Mouse (Mus musculus) embryonic facial prominence, embryonic 13.5 days (tissue): Measurements from ENCODE around the gene Rps6kb1. TPM values are rescaled to one million over a fixed set of nuclear protein-coding genes. Genes with fewer than 3 reads are reported as not detected.
"Not testable (repeated sequence)": the region's sequence is repeated elsewhere in the genome, so short reads cannot be mapped to it uniquely, and the experiment has no call there.

Source experiments
- ATAC-seq: fragments of 200-750 bp; cut with Nextera tagmentation; 2 replicates; pipeline ENCODE4 v1.8.0; 2017; ENCODE audit warnings: low read depth; ENCODE audit not compliant: insufficient number of reproducible peaks, insufficient read depth, low FRiP score, low TSS enrichment
- H3K27ac ChIP-seq: fragments of 300-500 bp; sonication (generic); 2 replicates; pipeline ENCODE4 v1.5.1; 2015; ENCODE audit warnings: moderate library complexity, mild to moderate bottlenecking, inconsistent platforms
- H3K27me3 ChIP-seq: fragments of 300-500 bp; sonication (generic); 2 replicates; pipeline ENCODE4 v1.6.1; 2015; ENCODE audit warnings: mild to moderate bottlenecking, inconsistent platforms
- H3K36me3 ChIP-seq: fragments of 300-500 bp; sonication (generic); 2 replicates; pipeline ENCODE4 v1.6.1; 2015; ENCODE audit warnings: mild to moderate bottlenecking, inconsistent platforms
- H3K4me1 ChIP-seq: fragments of 300-500 bp; sonication (generic); 2 replicates; pipeline ENCODE4 v1.6.1; 2015; ENCODE audit warnings: inconsistent platforms
- H3K4me2 ChIP-seq: fragments of 300-500 bp; sonication (generic); 2 replicates; pipeline ENCODE4 v1.6.1; 2015; ENCODE audit warnings: moderate library complexity, mild to moderate bottlenecking, inconsistent platforms
- H3K4me3 ChIP-seq: fragments of 300-500 bp; sonication (generic); 2 replicates; pipeline ENCODE4 v1.5.1; 2015; ENCODE audit warnings: mild to moderate bottlenecking, inconsistent platforms
- H3K9ac ChIP-seq: fragments of 300-500 bp; sonication (generic); 2 replicates; pipeline ENCODE4 v1.6.1; 2015; ENCODE audit warnings: mild to moderate bottlenecking, inconsistent platforms
- H3K9me3 ChIP-seq: fragments of 300-500 bp; sonication (generic); 2 replicates; pipeline ENCODE4 v1.6.1; 2016; ENCODE audit warnings: inconsistent platforms
- WGBS: fragments of 180-500 bp; shearing (Covaris S2); methylation state at CpG from one replicate; pipeline ENCODE4 v1.1.7; 2015; ENCODE audit warnings: mixed read lengths; 5-methylcytosine and 5-hydroxymethylcytosine counted together
- polyA plus RNA-seq: library from polyadenylated mRNA; unstranded; fragments of >200 nt; fragmentation: Nextera tagmentation; extraction: Ambion mirVana; gene quantifications from 2 replicates; pipeline ENCODE4 v1.2.1, GENCODE M21; 2015

Rps6kb1 gene
- polyA plus RNA-seq, 1 experiment from 2014 or later, result 78.9 TPM

DNA sequence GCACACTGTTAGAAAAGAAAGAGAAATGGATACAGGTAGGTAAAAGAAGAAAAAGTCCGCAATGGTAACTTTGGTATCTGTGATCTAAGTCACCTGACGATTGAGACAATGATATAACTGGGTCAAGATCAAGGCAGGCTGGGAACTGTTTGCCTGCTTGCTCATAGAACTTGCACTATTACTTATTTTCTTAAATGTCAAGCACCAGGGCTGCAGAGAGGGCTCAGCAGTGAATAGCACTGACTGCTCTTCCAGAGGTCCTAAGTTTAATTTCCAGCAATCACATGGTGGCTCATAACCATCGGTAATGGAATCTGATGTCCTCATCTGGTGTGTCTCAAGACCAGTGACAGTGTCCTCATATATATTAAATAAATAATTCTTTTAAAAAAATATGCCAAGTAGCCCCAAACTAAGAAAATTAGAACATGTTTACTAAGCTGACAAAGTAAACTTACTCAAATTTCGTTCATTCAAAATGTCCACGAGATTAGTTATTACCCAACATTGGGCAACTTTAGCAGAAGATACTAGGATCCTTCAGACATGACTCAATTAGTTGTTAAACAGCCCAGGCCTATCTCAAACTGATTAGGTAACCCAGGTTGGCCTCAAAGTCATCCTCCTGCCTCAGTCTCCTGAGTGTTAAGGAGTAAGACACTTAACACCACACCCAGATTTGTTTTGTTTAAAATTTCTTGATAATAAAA, 10.2 kb downstream of the Rps6kb1 start:
- Histone ChIP-seq H3K27me3 (no peaks in the 10 kb centered on the region), H3K36me3 (peaks cover 35% of the 10 kb centered on the region), H3K4me3 (no peak overlapping the region), H3K27ac (no peak overlapping the region), H3K4me1 (no peaks in the 10 kb centered on the region), H3K4me2 (no peak overlapping the region), H3K9me3 (no peaks in the 10 kb centered on the region), H3K9ac (no peak overlapping the region)
- no peak for ATAC-seq
- 92% methylated on average over 5 of the region's 5 CpGs for WGBS

DNA sequence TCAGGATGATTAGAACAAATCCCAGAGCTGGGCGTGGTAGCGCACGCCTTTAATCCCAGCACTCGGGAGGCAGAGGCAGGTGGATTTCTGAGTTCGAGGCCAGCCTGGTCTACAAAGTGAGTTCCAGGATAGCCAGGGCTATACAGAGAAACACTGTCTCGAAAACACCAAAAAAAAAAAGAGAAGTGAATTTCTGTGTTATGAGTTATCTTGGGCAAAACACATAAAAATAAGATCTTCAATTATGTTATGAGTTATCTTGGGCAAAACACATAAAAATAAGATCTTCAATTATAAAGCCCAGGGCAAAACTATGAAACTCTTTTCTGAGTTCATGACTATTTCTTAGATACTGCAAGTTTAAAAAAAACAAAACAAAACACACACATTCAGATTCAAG, 11.3 kb downstream of the Rps6kb1 start:
- WGBS, result 92% methylated on average over 6 of the region's 6 CpGs
- not testable (repeated sequence) for H3K4me1 ChIP-seq, ATAC-seq, H3K4me2 ChIP-seq, H3K27me3 ChIP-seq, H3K9ac ChIP-seq, H3K9me3 ChIP-seq, H3K4me3 ChIP-seq, H3K27ac ChIP-seq
- peaks cover 44% of the 10 kb centered on the region for H3K36me3 ChIP-seq

DNA sequence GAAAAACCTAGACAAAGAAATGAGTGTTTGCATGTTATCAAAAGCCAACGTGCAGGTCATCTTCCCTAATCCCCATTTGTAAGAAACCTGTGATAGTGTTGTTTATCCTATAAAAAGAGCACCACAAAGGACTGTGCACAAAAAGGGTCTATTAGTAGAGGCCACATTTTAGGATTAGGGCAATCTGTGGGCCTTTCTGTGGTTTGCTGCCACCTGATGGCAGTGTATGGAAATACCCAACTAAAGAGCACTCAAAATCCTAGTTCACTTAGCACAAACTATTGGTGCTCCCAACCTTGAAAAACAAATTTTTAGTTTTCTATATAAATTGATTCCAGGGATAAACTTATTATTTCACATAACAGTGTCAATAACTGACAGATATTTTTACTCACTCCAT, 11.8 kb downstream of the Rps6kb1 start:
- no peaks in the 10 kb centered on the region for H3K4me1 ChIP-seq
- H3K9ac ChIP-seq, result no peak overlapping the region
- WGBS, result 71% methylated on average over 1 of the region's 1 CpGs
- H3K36me3 ChIP-seq, result peaks cover 48% of the 10 kb centered on the region
- H3K27ac ChIP-seq, result no peak overlapping the region
- H3K9me3 ChIP-seq, result no peaks in the 10 kb centered on the region
- no peak overlapping the region for H3K4me3 ChIP-seq
- H3K27me3 ChIP-seq, result no peaks in the 10 kb centered on the region
- no peak overlapping the region for H3K4me2 ChIP-seq
- ATAC-seq, result no peak

DNA sequence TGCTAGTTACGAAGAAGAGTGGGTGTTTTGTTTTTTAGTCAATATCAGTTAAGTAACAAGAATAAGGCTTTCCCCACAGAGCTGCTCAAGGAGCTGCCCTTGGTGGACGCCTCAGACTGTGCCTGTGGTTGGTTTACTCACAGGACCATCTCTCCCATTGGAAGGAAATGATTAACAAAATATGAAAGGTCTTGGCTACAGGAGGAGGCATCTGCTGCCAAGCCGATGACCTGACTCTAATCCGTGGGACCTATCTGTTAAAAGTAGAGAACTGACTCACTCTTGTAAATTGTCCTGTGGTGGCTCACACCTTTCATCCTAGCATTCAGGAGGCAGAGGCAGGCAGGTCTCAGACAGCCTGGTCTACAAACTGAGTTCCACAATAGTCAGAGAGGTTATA, 17.1 kb downstream of the Rps6kb1 start:
- no peak overlapping the region for H3K9ac ChIP-seq
- no peak overlapping the region for H3K4me3 ChIP-seq
- no peaks in the 10 kb centered on the region for H3K4me1 ChIP-seq
- H3K9me3 ChIP-seq, result no peaks in the 10 kb centered on the region
- no peak for ATAC-seq
- no peak overlapping the region for H3K4me2 ChIP-seq
- 90% methylated on average over 4 of the region's 4 CpGs for WGBS
- peaks cover 71% of the 10 kb centered on the region for H3K36me3 ChIP-seq
- H3K27me3 ChIP-seq, result no peaks in the 10 kb centered on the region
- no peak overlapping the region for H3K27ac ChIP-seq

DNA sequence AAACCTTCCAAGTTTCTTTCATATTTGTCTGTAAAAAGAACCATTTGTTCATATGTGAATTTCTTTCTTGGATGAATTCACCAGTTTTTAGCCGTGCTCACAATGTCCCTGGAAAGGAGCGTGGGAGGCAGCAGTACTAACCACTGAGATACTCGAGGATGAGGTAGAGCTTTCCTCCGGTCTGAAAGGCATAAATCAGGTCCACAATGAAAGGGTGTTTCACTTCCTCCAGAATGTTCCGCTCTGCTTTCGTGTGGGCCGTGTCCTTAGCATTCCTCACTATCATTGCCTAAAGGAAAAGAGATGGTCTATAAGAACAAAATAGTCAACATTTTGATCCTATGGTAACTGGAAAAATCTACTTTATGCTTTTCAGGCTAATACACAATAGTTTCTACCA, 24.9 kb downstream of the Rps6kb1 start:
- Histone ChIP-seq H3K27me3 (no peaks in the 10 kb centered on the region), H3K4me3 (no peak overlapping the region), H3K27ac (no peak overlapping the region), H3K36me3 (peaks cover 78% of the 10 kb centered on the region), H3K4me1 (no peaks in the 10 kb centered on the region), H3K9ac (no peak overlapping the region), H3K9me3 (no peaks in the 10 kb centered on the region), H3K4me2 (no peak overlapping the region)
- ATAC-seq, result no peak
- WGBS, result 91% methylated on average over 7 of the region's 7 CpGs

DNA sequence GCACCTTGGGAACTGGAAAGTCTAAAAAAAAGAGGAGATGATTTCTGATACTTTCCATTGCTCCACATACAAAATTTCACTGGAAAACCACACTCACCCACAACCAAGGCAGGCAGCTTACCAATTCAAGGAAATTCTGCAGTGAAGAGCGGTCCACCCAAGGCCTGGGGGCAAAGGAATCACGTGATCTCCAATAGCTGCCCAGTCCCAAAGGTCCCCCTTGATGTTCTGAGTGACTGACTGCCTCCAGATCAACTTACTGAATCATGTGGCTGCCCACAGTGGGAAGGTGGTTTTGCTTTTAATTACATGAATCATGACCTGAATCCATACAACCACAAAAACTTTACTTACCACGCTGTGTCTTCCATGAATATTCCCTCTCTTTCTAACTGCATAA, 27.4 kb downstream of the Rps6kb1 start:
- 66% methylated on average over 3 of the region's 3 CpGs for WGBS
- no peak overlapping the region for H3K9ac ChIP-seq
- no peak overlapping the region for H3K4me3 ChIP-seq
- H3K4me2 ChIP-seq, result no peak overlapping the region
- no peaks in the 10 kb centered on the region for H3K9me3 ChIP-seq
- no peaks in the 10 kb centered on the region for H3K4me1 ChIP-seq
- ATAC-seq, result no peak
- no peaks in the 10 kb centered on the region for H3K27me3 ChIP-seq
- peaks cover 69% of the 10 kb centered on the region for H3K36me3 ChIP-seq
- no peak overlapping the region for H3K27ac ChIP-seq

DNA sequence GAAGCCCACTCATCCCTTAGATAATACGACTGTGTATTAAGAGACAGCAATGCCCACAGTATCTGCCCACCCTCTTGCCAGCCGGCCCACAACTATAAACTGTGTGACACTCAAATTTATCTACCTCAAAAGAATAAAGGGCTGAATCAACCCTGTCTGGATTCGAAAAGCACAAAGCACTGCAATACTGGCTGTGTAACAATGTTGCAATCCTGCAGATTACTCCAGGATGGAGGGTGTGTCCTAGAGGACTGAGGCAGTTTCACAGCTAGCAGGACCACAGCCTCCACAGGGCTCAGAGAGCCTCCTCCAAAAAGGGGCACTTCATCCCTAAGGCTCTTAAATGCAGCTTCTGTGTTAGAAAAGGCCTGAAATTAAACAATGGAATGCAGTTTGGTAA, 28.0 kb downstream of the Rps6kb1 start:
- H3K4me2 ChIP-seq, result no peak overlapping the region
- WGBS, result 88% methylated on average over 3 of the region's 3 CpGs
- no peaks in the 10 kb centered on the region for H3K9me3 ChIP-seq
- ATAC-seq, result no peak
- H3K9ac ChIP-seq, result no peak overlapping the region
- H3K27ac ChIP-seq, result no peak overlapping the region
- no peaks in the 10 kb centered on the region for H3K4me1 ChIP-seq
- peaks cover 69% of the 10 kb centered on the region for H3K36me3 ChIP-seq
- no peak overlapping the region for H3K4me3 ChIP-seq
- H3K27me3 ChIP-seq, result no peaks in the 10 kb centered on the region

DNA sequence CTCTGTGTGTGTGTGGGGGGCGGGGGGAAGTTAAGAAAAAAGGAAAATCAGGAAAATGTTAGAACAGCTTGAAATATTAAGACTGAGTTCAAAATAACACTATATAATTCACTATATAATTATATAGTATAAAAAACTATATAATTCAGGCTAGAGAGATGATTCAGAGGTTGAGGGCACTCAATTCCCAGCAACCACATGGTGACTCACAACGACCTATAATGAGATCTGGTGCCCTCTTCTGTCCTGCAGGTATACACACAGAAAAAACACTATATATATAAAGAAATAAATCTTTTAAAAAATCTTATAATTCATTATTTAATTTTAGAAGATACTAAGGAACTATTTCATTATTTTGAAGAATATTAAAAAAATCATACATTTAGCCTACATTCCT, 36.6 kb downstream of the Rps6kb1 start:
- Histone ChIP-seq H3K27ac (no peak overlapping the region), H3K4me3 (no peak overlapping the region), H3K36me3 (peaks cover 83% of the 10 kb centered on the region), H3K27me3 (no peaks in the 10 kb centered on the region), H3K9ac (no peak overlapping the region), H3K4me1 (no peaks in the 10 kb centered on the region), H3K4me2 (no peak overlapping the region), H3K9me3 (no peaks in the 10 kb centered on the region)
- 86% methylated on average over 2 of the region's 2 CpGs for WGBS
- no peak for ATAC-seq

DNA sequence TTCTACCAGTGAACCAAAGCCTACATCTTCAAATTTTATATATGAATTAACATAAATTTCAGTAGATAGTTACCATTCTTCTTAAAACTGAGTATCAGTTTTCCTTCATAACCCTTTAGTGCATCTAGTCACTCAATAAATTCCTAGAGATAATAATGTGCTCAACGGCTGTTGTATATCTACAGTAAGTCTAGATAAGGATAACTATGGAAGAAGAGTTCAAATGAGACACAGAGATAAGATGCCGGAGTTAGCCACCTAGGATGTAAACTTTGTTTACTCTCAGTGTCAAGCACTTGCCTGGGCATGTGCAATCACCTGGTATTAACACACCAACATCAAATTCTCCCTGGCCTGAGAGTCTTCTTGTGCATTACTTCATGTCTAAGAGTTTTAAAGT, 37.3 kb downstream of the Rps6kb1 start:
- H3K9ac ChIP-seq, result no peak overlapping the region
- H3K27ac ChIP-seq, result no peak overlapping the region
- H3K27me3 ChIP-seq, result no peaks in the 10 kb centered on the region
- H3K4me2 ChIP-seq, result no peak overlapping the region
- no peaks in the 10 kb centered on the region for H3K4me1 ChIP-seq
- WGBS, result 89% methylated on average over 2 of the region's 2 CpGs
- no peak for ATAC-seq
- peaks cover 82% of the 10 kb centered on the region for H3K36me3 ChIP-seq
- no peaks in the 10 kb centered on the region for H3K9me3 ChIP-seq
- no peak overlapping the region for H3K4me3 ChIP-seq

DNA sequence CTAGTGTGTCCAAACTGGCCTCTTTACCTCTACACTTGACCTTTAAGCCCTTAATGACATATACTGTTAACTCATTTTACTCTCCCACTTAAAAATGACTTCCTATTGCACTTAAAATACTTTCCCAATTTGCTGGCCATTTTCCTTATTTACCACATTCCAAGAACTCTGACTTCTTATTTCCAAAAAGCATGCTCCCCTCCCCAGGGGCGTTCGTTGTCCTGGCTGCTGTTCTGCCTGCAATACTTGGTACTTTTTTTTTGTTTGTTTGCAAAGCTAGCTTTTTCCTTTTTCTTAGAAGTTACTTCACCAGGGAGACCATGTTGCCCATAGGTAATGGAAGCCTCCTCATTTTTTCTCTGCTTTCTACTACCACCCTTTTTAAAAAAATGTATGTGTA, 41.5 kb downstream of the Rps6kb1 start:
- Histone ChIP-seq H3K27ac (no peak overlapping the region), H3K4me2 (no peak overlapping the region), H3K4me1 (no peaks in the 10 kb centered on the region), H3K4me3 (no peak overlapping the region), H3K9me3 (no peaks in the 10 kb centered on the region), H3K27me3 (no peaks in the 10 kb centered on the region), H3K36me3 (peaks cover 55% of the 10 kb centered on the region), H3K9ac (no peak overlapping the region)
- 92% methylated on average over 2 of the region's 2 CpGs for WGBS
- ATAC-seq, result no peak

DNA sequence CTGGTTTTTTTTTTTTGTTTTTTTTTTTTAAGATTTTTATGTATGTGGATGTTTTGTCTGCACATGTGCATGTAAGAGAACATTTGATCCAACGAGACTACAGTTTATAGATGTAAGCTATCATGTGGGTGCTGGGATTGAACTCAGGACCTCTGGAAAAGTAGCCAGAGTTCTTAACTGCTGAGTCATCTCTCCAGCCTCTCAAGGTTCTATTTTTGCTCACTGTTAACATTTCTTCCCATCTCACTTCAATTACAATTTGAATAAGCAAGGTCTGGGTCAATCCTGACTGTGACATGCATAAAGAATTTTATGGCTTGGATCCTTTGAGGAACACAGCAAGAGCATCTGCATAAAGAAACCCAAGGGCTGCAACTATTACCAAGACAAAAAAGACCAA, 43.8 kb downstream of the Rps6kb1 start:
- H3K9me3 ChIP-seq, result no peaks in the 10 kb centered on the region
- ATAC-seq, result no peak
- H3K36me3 ChIP-seq, result peaks cover 52% of the 10 kb centered on the region
- H3K27me3 ChIP-seq, result no peaks in the 10 kb centered on the region
- H3K4me2 ChIP-seq, result no peak overlapping the region
- no peak overlapping the region for H3K9ac ChIP-seq
- H3K4me1 ChIP-seq, result no peaks in the 10 kb centered on the region
- no peak overlapping the region for H3K27ac ChIP-seq
- no peak overlapping the region for H3K4me3 ChIP-seq
- 84% methylated on average over 1 of the region's 1 CpGs for WGBS

DNA sequence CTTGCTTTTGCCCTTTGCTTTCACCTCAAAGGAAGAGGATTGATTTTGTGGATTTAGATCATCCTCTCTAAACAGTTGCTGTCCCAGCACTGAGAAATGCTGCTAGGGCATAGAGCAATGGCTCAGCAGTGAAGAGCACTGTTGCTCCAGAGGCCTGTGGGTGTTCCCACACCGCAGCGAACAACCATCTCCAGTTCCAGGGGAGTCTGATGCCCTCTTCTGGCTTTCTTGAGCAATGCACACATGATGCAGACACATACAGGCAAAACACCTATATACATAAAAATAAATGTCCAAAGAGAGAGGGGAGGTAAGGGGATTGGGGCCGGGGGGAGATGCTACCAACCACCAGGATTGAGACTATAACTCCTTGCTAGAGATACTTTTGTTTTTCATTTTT, 46.7 kb downstream of the Rps6kb1 start:
- H3K4me2 ChIP-seq, result no peak overlapping the region
- peaks cover 34% of the 10 kb centered on the region for H3K36me3 ChIP-seq
- no peak overlapping the region for H3K4me3 ChIP-seq
- ATAC-seq, result no peak
- H3K27me3 ChIP-seq, result no peaks in the 10 kb centered on the region
- no peaks in the 10 kb centered on the region for H3K9me3 ChIP-seq
- WGBS, result 73% methylated on average over 3 of the region's 3 CpGs
- H3K27ac ChIP-seq, result no peak overlapping the region
- no peaks in the 10 kb centered on the region for H3K4me1 ChIP-seq
- H3K9ac ChIP-seq, result no peak overlapping the region
